Mouse (Mus musculus) cerebellum, adult 2 months (tissue): ENCODE data around the gene Gm17606.

Experiments used
- CTCF ChIP-seq: fragments of 200-500 bp; IDR thresholded peaks from 2 replicates; pipeline ENCODE4 v1.5.1; 2011; ENCODE audit warnings: low read depth, mild to moderate bottlenecking, control low read depth, low read length, moderate library complexity, borderline replicate concordance; ENCODE audit not compliant: insufficient read depth
- POLR2A ChIP-seq: fragments of 200-500 bp; IDR thresholded peaks from 2 replicates; pipeline ENCODE4 v1.6.1; 2011; ENCODE audit warnings: low read length, control low read depth, borderline replicate concordance; ENCODE audit not compliant: insufficient read depth

DNA sequence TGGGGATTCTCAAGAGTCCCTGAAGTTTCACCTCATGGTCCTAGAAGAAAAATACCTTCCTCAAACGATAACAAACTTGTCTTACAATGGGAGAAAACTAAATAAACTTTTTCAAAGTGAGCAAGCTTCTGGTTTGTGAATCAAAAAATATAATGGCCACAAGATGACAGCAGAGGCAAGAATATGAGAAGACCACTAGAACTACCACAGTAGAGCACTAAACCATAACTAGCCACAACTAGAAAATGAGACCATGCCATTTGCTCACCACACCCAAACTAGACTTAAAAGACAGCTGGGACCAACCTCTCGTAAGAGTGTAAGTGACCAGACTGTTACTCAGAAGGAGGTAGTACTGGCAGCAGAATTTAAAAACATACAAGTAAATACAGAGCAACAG, 19.3 kb downstream of the Gm17606 start:
- TF ChIP-seq CTCF (no peak), POLR2A (no peak)
